Mouse (Mus musculus) lung, adult 10 weeks (tissue): ENCODE measurements around the gene Olfr850. TPM values are rescaled to one million over a fixed set of nuclear protein-coding genes. Genes with fewer than 3 reads are reported as not detected.

Source experiments
- polyA plus RNA-seq: library from polyadenylated mRNA; stranded (reverse); fragments of 350-450 nt; fragmentation: Illumina TruSeq; extraction: RNeasy Lipid Tissue Mini Kit (QIAGEN cat#74804); gene quantifications from one replicate; pipeline ENCODE4 v1.2.3, GENCODE M21; 2014; ENCODE audit warnings: low read depth, low replicate concordance; ENCODE audit not compliant: insufficient read depth

Olfr850 gene
- not detected for polyA plus RNA-seq

GRCm38 (mm10) chr9:19478148-19478547 lies at the start of gene Olfr850:
Gene Olfr850 (minus strand): TSS chr9:19478248.

GRCm38 (mm10) chr9:19492995-19493394 lies 14.9 kb upstream of the Olfr850 start, which contains the start of gene Olfr851:
Gene Olfr851 (plus strand): TSS chr9:19493295.

GRCm38 (mm10) chr9:19439966-19440365 lies 38.1 kb downstream of the Olfr850 start, which contains the start of gene Olfr849:
Gene Olfr849 (plus strand): TSS chr9:19440266.

Other genes with a start within 250 kb of the Olfr850 start
- not detected for gene Olfr843, start 226.3 kb downstream of the Olfr850 start, polyA plus RNA-seq
- gene Olfr844, start 161.9 kb downstream of the Olfr850 start, polyA plus RNA-seq, result not detected
- not detected for gene Olfr845, start 141.8 kb downstream of the Olfr850 start, polyA plus RNA-seq
- gene Olfr846, start 114.2 kb downstream of the Olfr850 start, polyA plus RNA-seq, result not detected
- gene Olfr847, start 99.6 kb downstream of the Olfr850 start, polyA plus RNA-seq, result not detected
- gene Olfr849, start 38.0 kb downstream of the Olfr850 start, polyA plus RNA-seq, result not detected
- not detected for gene Olfr851, start 15.0 kb upstream of the Olfr850 start, polyA plus RNA-seq
- gene Olfr853, start 62.8 kb upstream of the Olfr850 start, polyA plus RNA-seq, result not detected
- gene Olfr854, start 89.1 kb upstream of the Olfr850 start, polyA plus RNA-seq, result not detected
- gene Olfr855, start 104.4 kb upstream of the Olfr850 start, polyA plus RNA-seq, result not detected
- 7.1 TPM for gene Zfp317, start 143.9 kb upstream of the Olfr850 start, polyA plus RNA-seq
- not detected for gene Olfr857, start 231.2 kb upstream of the Olfr850 start, polyA plus RNA-seq